Mouse (Mus musculus): ENCODE measurements around the gene Rab6b.
"Not testable (repeated sequence)": the region's sequence is repeated elsewhere in the genome, so short reads cannot be mapped to it uniquely, and the experiment has no call there.

The Rab6b gene

DNA sequence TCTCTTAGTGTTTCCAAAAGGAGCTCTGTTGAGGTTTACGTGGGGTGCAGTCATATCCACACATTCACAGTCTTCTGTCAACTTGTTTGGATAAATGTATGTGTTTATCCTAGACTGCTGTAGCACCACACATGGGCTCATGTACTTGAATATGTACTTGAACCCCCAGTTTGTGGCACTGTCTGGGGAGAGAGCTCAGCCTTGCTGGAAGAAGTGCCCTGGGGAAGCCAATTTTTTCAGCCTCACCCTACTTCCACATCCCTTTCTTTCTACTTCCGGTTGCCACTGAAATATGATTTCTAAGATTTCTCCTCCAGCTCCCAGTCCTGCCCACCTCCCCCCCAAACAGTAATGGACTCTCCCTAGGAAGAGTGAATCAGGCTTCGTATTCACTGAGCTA, 17.9 kb upstream of the Rab6b start:
- DNase-seq (ENCODE audit: low read depth, low spot score) = no peak

GRCm38 (mm10) chr9:103108341-103108798, 3.2 kb upstream of the Rab6b start:
- DNase-seq (ENCODE audit: low read depth, low spot score) = not testable (repeated sequence)

DNA sequence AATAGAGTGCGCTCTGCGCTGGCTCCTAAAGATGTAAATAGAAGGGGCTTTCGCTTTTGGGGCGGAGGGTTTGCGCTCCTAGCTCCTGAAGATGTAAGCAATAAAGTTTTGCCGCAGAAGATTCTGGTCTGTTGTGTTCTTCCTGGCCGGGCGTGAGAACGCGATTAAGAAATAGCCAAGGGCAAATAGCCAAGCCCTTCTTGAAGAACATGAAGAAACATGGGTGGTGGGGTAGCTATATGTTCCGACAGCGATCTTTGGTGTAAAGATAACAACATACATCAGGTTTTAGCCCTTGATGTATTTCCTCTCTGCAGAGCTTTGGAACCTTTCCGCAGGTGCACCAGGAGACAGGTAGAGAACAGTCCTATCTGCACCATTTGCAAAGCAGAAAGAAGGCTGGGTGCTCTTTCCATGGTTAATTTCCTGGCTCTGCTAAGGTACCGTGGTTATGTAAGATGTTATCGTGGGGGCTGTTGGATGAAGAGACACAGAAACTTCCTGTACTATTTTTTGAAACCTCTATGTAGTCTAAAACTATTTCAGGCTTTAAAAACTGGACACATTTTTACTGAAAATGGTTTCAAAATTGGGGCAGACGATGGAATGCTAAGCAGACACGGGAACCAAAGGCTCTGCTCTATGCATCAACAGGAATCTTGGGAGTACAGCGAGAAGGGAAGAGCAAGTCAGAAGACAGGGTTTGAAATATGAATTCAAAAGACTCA, 2.5 kb upstream of the Rab6b start:
- DNase-seq (ENCODE audit: low read depth, low spot score) = no peak

DNA sequence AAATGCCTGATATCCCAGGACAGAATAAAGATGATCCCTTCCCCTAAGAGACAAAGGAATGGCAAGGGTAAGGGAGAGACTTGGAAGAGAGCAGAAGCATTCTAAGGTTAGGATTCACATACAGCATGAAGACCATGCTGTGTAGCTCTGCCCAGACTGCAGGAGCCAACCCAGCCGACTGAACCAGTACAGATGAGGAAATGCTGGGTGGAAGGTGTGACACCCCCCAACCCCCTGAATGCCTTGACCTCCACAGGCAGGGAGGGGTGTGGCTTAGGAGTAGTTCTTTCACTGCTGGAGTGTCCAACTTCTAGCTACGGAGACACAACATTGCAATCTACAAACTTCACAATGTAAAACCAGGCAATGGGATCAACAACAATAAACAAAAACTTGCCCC, 1.7 kb upstream of the Rab6b start:
- DNase-seq (ENCODE audit: low read depth, low spot score) = no peak

GRCm38 (mm10) chr9:103110727-103111501, 673 bp upstream of the Rab6b start:
- no peak for DNase-seq (ENCODE audit: low read depth, low spot score)

GRCm38 (mm10) chr9:103112471-103113271, 1.1 kb downstream of the Rab6b start:
- no peak for DNase-seq (ENCODE audit: low read depth, low spot score)

GRCm38 (mm10) chr9:103113351-103113750, 1.8 kb downstream of the Rab6b start:
- DNase-seq (ENCODE audit: low read depth, low spot score) = no peak

DNA sequence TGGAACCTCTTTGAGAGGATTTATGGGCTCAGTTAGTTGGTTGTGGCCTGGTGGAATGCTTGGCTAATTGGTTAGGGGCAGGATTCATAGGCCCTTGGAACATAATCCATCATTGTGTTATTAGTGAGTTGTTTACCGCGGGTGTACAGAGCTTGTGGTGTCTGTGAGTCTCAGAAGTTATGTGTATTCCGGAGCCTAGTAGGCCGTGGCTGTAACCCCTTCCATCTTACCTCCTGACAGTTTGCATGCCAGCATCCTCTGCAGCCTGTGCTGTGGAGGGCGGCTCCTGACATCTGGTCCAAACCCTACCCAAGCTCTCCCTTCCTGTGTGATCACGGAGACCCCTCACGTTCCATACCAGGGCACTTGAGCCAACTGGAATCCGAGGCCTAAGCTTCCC, 2.7 kb downstream of the Rab6b start:
- DNase-seq (ENCODE audit: low read depth, low spot score) = no peak

DNA sequence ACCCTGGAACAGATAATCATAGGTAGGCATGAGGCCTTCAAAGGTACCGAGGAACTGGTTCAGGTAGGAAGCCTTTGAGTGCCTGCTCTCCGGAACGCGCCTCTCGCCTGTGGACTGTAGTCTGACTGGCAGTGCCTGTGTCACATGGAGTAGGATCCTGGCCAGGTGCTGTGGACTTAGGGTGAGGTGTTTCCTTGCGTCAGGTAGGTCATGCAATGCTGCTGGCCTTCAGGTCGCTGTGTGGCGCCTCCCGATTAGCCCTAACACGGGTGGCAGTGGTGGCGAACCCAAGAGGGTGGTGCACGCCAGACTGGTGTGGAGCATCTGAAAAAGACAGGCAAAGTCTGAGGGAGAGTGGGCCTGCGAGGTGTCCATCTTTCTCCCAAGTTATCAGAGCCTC, 3.3 kb downstream of the Rab6b start:
- DNase-seq (ENCODE audit: low read depth, low spot score) = no peak

GRCm38 (mm10) chr9:103116941-103117340, 5.4 kb downstream of the Rab6b start:
- DNase-seq (ENCODE audit: low read depth, low spot score) = no peak

DNA sequence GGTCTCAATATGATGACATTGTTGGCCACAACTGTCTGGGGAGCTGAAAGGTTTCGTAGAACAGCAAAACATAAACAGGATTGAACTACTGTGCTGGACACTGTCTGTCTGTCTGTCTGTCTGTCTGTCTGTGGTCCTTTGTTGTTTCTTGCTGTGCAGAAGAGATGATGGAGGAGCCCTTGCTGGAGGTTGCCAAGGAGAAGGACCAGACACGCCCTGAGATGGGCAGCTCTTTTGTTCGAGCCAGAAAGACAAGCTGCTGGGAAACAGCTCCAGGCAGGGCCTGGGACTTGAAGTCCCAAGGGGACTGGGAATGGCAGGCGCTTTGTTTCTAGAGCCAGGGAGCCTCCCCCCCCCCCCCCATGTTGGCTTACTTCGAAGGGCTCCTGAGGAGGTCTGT, 5.9 kb downstream of the Rab6b start:
- DNase-seq (ENCODE audit: low read depth, low spot score) = no peak

- DNase-seq (ENCODE audit: low read depth, low spot score) = no peak
Observed at GRCm38 (mm10) chr9:103117951-103118350, 6.4 kb downstream of the Rab6b start.

DNA sequence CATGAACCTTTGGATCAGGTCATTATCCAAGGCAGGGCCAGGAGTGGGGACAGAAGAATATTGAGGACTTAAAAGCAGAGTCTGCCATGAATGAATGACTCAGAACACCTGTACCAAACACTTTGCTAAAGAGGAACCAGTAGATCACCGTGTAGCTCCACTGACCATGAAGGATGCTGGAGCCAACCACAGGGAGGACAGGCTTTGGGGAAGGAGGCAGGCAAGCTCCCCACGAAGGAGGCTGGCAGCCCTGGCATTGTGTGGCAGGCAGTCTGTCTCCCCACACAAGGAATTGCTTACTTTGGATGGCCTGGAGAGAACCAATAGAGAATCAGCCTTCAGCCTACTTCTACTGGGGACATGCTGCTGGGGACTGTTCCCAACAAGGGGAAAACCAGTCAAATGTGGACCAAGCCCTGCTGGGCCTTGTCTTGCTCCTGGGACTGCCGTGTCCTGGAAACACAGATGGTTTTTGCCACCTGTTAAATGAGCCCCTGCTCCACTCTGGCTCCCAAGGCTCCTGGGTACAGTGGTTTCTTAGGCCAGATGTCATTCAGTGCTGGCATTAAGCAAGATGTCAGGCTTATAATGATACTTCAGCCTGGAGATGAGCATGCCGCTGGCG, 7.2 kb downstream of the Rab6b start:
- DNase-seq (ENCODE audit: low read depth, low spot score) = no peak

- DNase-seq (ENCODE audit: low read depth, low spot score) = no peak
Observed at GRCm38 (mm10) chr9:103119781-103120180, 8.2 kb downstream of the Rab6b start.

GRCm38 (mm10) chr9:103120231-103120630, 8.6 kb downstream of the Rab6b start:
- no peak for DNase-seq (ENCODE audit: low read depth, low spot score)

- no peak for DNase-seq (ENCODE audit: low read depth, low spot score)
Observed at GRCm38 (mm10) chr9:103121546-103121945, 10.0 kb downstream of the Rab6b start.

GRCm38 (mm10) chr9:103124746-103125145, 13.2 kb downstream of the Rab6b start:
- DNase-seq (ENCODE audit: low read depth, low spot score) = no peak

DNA sequence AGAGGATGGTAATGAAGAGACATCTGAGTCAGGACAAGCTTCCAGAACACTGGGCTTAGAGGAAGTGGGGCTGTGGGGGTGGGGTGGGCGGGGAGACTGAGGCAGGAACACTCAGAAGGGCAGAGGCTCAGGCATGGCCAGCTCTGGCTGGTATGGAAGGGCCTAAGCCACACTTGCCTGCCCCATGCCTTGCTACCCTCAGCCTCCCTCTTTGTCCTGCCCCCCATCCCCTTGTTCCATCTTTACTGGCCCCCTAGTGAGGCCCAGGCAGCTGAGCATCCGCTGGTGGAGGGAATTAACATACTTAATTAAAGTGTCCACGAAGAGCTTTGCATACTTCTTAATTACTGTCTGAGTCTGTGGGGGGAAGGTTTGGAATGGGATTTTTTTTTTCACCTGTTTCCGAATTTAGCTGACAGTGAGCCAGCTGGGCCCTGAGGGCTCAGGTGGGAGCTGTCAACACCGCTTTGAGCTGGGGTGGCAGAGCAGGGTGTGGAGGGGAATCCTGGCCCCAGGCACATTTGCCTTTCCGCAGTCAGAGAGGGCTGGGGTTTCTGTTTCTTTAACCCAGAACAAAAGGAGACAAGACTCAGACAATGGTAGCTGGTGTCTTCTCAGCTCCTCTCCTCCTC, 22.0 kb downstream of the Rab6b start:
- no peak for DNase-seq (ENCODE audit: low read depth, low spot score)

DNA sequence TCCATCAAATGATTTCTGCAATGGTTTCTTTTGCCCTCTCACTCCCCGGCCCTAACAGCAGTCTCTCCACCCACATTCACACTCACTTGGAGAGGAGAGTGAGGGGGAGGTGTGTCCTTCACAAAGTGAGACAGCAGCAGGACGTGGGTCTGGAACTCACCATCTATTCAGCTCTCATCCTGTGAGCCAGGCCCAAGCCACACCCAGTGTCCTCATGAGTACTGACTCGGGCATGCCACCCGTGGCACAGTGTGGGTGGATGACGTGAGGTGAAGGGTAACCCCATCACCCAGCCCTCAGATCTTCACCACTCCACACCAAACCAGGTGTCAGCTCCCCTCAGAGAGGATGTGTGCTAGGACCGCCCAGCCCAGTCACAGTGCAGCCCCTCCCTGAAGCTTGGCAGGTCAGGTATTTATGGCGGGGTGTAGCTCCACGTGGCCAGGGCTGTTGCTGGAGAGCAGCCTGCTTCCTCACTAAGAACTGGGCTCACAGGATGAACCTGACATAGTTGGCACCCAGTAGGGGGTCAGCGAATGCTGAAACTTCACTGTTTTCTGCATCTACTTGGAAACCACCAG, 23.0 kb downstream of the Rab6b start:
- DNase-seq (ENCODE audit: low read depth, low spot score) = no peak

DNA sequence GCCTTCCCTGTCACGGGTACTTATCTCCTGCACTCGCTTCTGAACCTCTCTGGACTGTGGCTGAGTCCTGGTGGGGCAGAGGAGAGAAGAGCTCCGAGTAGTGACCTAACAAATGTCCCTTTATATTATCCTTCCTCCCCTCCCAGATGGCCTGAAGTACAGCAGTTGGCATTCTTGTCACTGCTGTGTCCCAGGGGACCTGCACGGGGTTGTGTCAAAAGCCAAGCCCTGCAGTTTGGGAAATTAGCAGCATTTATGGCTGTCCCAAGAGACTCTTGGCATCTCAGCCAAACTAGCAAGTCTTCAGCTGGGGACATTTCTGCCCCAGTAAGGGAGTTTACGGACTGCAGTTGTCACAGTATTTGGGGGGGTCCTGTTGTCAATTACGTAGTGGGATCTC, 27.9 kb downstream of the Rab6b start:
- DNase-seq (ENCODE audit: low read depth, low spot score) = no peak

GRCm38 (mm10) chr9:103140384-103140783, 28.8 kb downstream of the Rab6b start:
- no peak for DNase-seq (ENCODE audit: low read depth, low spot score)

Data from WW6 (cell line).